Mouse (Mus musculus) adrenal gland, postnatal 25 days (tissue): Measurements from ENCODE around the gene Morn1. TPM values are rescaled to one million over a fixed set of nuclear protein-coding genes. Genes with fewer than 3 reads are reported as not detected.
A peak's percentile ranks its signal among the peaks of the same experiment; 100 is the strongest.
"Not testable (repeated sequence)": the region's sequence is repeated elsewhere in the genome, so short reads cannot be mapped to it uniquely, and the experiment has no call there.

ENCODE experiments used
- DNase-seq: peaks from one replicate; pipeline ENCODE4 v3.0.0; 2021; ENCODE audit warnings: mixed read lengths
- total RNA-seq: library from RNA; stranded (reverse); gene quantifications from 2 replicates; pipeline ENCODE4 v1.2.3, GENCODE M21; 2021

Gene Morn1
- total RNA-seq, 1 experiment from 2014 or later = 10.7 TPM

- not testable (repeated sequence) for DNase-seq
Measured at GRCm38 (mm10) chr4:155078808-155079207, 7.6 kb upstream of the Morn1 start.

GRCm38 (mm10) chr4:155079666-155080065 is 6.7 kb upstream of the Morn1 start:
- no peak for DNase-seq

GRCm38 (mm10) chr4:155083553-155083952 is 2.8 kb upstream of the Morn1 start:
- no peak for DNase-seq

GRCm38 (mm10) chr4:155084351-155084750 is 2.0 kb upstream of the Morn1 start:
- DNase-seq = no peak

- DNase-seq = no peak
Measured at GRCm38 (mm10) chr4:155085206-155086107, 920 bp upstream of the Morn1 start.

- no peak for DNase-seq
Measured at GRCm38 (mm10) chr4:155089241-155089640, 2.9 kb downstream of the Morn1 start.

GRCm38 (mm10) chr4:155090147-155090546 is 3.8 kb downstream of the Morn1 start:
- no peak for DNase-seq

GRCm38 (mm10) chr4:155090688-155091449 is 4.5 kb downstream of the Morn1 start:
- no peak for DNase-seq

- no peak for DNase-seq
Measured at GRCm38 (mm10) chr4:155092718-155093430, 6.5 kb downstream of the Morn1 start.

- no peak for DNase-seq
Measured at GRCm38 (mm10) chr4:155093431-155094149, 7.2 kb downstream of the Morn1 start.

GRCm38 (mm10) chr4:155094565-155094964 is 8.2 kb downstream of the Morn1 start:
- DNase-seq = peak; percentile 64

- peak; percentile 82 for DNase-seq
Measured at GRCm38 (mm10) chr4:155095238-155095900, 9.0 kb downstream of the Morn1 start.

- no peak for DNase-seq
Measured at GRCm38 (mm10) chr4:155095967-155096366, 9.6 kb downstream of the Morn1 start.

GRCm38 (mm10) chr4:155097452-155097851 is 11.1 kb downstream of the Morn1 start:
- DNase-seq = no peak

- DNase-seq = no peak
Measured at GRCm38 (mm10) chr4:155098572-155098971, 12.2 kb downstream of the Morn1 start.

GRCm38 (mm10) chr4:155107886-155108285 is 21.5 kb downstream of the Morn1 start:
- no peak for DNase-seq

- no peak for DNase-seq
Measured at GRCm38 (mm10) chr4:155109471-155109870, 23.1 kb downstream of the Morn1 start.

- DNase-seq = no peak
Measured at GRCm38 (mm10) chr4:155113766-155114410, 27.5 kb downstream of the Morn1 start.

- DNase-seq = no peak
Measured at GRCm38 (mm10) chr4:155116607-155117006, 30.2 kb downstream of the Morn1 start.

- DNase-seq = no peak
Measured at GRCm38 (mm10) chr4:155117396-155117978, 31.1 kb downstream of the Morn1 start.
